Comparison of ENCODE assay signal across 15 mouse cellular contexts in the genomic region with DNA sequence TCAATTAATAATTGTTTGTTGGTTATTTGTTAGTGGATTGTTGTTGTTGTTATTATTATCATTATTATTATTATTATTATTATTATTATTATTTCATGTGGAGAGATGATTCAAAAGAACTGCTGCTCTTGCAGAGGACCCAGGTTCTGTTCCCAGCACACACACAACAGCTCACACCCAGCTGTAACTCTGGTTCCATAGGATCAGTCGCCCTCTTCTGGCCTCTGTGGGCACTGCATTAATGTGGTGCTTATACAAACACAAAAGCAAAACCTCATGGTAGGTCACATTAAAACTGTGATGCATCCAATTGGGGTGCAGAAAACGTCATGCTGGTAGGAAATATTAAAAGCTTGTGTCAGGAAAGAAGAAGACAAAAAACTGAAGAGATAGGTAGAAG. TPM values are rescaled to one million over a fixed set of nuclear protein-coding genes. Genes with fewer than 3 reads are reported as not detected.
A peak's percentile ranks its signal among the peaks of the same experiment; 100 is the strongest.
DNase-seq lines count a peak whose midpoint lies in the region; ATAC-seq and TF ChIP-seq lines count a peak whose summit lies in the region.
"Had no signal": no experiment of that assay in that cellular context is flagged by ENCODE, and none has a peak within 500 bp of the region (broad histone marks: within the 10 kb centered on the region; RNA-seq: fewer than 3 reads in every experiment).

No protein-coding gene starts in this region.

- no peak overlapping the region for H3K4me3 ChIP-seq in kidney, adult 2 months (ENCODE audit: insufficient read depth, low read depth, low read length)
- no peak overlapping the region for H3K4me3 ChIP-seq in kidney, embryonic 15.5 days (replicated peaks)
- no peak overlapping the region for H3K4me3 ChIP-seq in heart, embryonic 10.5 days
- H3K4me3 ChIP-seq: heart, embryonic 12.5 days; lung, embryonic 15.5 days; myocyte had no signal

- TF ChIP-seq CTCF in kidney, adult 2 months (conservative IDR thresholded peaks at IDR 0.05; ENCODE audit: insufficient read depth, insufficient read length, low read depth, low read length) = 0 out of 2 replicates have a peak, but pooled peaks have one; percentile 9

- no peaks in the 10 kb centered on the region for H3K27me3 ChIP-seq in kidney, adult 2 months (replicated peaks; ENCODE audit: control insufficient read depth, insufficient read depth, low read length)
- no peaks in the 10 kb centered on the region for H3K27me3 ChIP-seq in kidney, embryonic 15.5 days
- no peaks in the 10 kb centered on the region for H3K27me3 ChIP-seq in heart, embryonic 10.5 days (ENCODE audit: insufficient read depth, poor library complexity, severe bottlenecking)
- H3K27me3 ChIP-seq: heart, embryonic 12.5 days; lung, embryonic 15.5 days had no signal

- 47% methylated on average over 2 of the region's 2 CpGs for WGBS in kidney, adult 2 months
- WGBS in kidney, embryonic 15.5 days = 49% methylated on average over 2 of the region's 2 CpGs
- 42% methylated on average over 2 of the region's 2 CpGs for WGBS in heart, embryonic 10.5 days

- no peaks in the 10 kb centered on the region for H3K36me3 ChIP-seq in kidney, adult 2 months (ENCODE audit: control insufficient read depth, insufficient read depth, low read length)
- no peaks in the 10 kb centered on the region for H3K36me3 ChIP-seq in kidney, embryonic 15.5 days
- H3K36me3 ChIP-seq in heart, embryonic 10.5 days = no peaks in the 10 kb centered on the region
- H3K36me3 ChIP-seq: heart, embryonic 12.5 days; lung, embryonic 15.5 days had no signal

- H3K4me1 ChIP-seq in kidney, adult 2 months (ENCODE audit: control insufficient read depth, insufficient read depth, low read length) = no peaks in the 10 kb centered on the region
- H3K4me1 ChIP-seq in kidney, embryonic 15.5 days = no peaks in the 10 kb centered on the region
- no peaks in the 10 kb centered on the region for H3K4me1 ChIP-seq in heart, embryonic 10.5 days
- H3K4me1 ChIP-seq: heart, embryonic 12.5 days; lung, embryonic 15.5 days had no signal

- DNase-seq in kidney, adult 2 months = no peak
- peak; percentile 8 for DNase-seq in CD4-positive helper T cell, adult 2 months (ENCODE audit: low read depth, low spot score)
- DNase-seq in R1 (ENCODE audit: low read depth, low spot score) = peak; percentile 71
- no peak for DNase-seq in frontal cortex, postnatal 36 days (ENCODE audit: low spot score in 2 of 2)
- DNase-seq in urinary bladder, postnatal 36 days (ENCODE audit: low spot score in 2 of 2) = no peak
- DNase-seq in heart, embryonic 10.5 days (ENCODE audit: low spot score) = no peak
- DNase-seq: kidney, adult 9 months had no signal

- no peak for ATAC-seq in kidney, embryonic 15.5 days (replicated peaks; ENCODE audit: low FRiP score)
- ATAC-seq in megakaryocyte progenitor cell, adult 5-6 weeks (replicated peaks; ENCODE audit: poor library complexity) = peak; percentile 54; the same call in 1 of the 2 replicates

- peaks cover 3% of the 10 kb centered on the region; the same call in 1 of the 2 replicates for H3K9me3 ChIP-seq in kidney, embryonic 15.5 days (replicated peaks)
- peaks cover 5% of the 10 kb centered on the region for H3K9me3 ChIP-seq in heart, embryonic 10.5 days
- H3K9me3 ChIP-seq: lung, embryonic 15.5 days had no signal

- no peak overlapping the region for H3K27ac ChIP-seq in kidney, adult 2 months (ENCODE audit: insufficient read depth, low read depth, low read length)
- H3K27ac ChIP-seq in kidney, embryonic 15.5 days = no peak overlapping the region
- H3K27ac ChIP-seq in heart, embryonic 10.5 days = no peak overlapping the region
- H3K27ac ChIP-seq: lung, embryonic 15.5 days had no signal

- H3K4me2 ChIP-seq in kidney, embryonic 15.5 days = no peak overlapping the region
- H3K4me2 ChIP-seq: heart, embryonic 12.5 days; lung, embryonic 15.5 days had no signal

- TF ChIP-seq POLR2A in kidney, adult 2 months (IDR thresholded peaks at IDR 0.05; ENCODE audit: low read depth, low read length) = no peak

- no peak overlapping the region for H3K9ac ChIP-seq in kidney, embryonic 15.5 days
- H3K9ac ChIP-seq: heart, embryonic 12.5 days; lung, embryonic 15.5 days had no signal

RNA-seq across cellular contexts. Expression of a gene that starts 12.4 kb away (rescaled TPM):
- not detected in 2 replicates for polyA plus RNA-seq in kidney, adult 2 months (2012; rRNA removed)
- polyA plus RNA-seq in kidney, embryonic 15.5 days (2015; fragmentation: Nextera tagmentation; extraction: Ambion mirVana) = not detected in 2 replicates
- total RNA-seq in megakaryocyte progenitor cell, adult 5-6 weeks (2015) = not detected in 2 replicates
- not detected in 2 replicates for total RNA-seq in megakaryocyte progenitor cell, adult 5-6 weeks (2017)
- polyA plus RNA-seq in heart, embryonic 10.5 days (2016; fragmentation: Nextera tagmentation; extraction: Ambion mirVana) = not detected in 2 replicates
- total RNA-seq: left cerebral cortex, adult 18-20 months had no signal
- polyA plus RNA-seq: cortical plate, adult 2 months; frontal cortex, adult 2 months; heart, embryonic 12.5 days; lung, embryonic 15.5 days; myocyte had no signal

RNA-seq across cellular contexts. Expression of a gene that starts 22.6 kb away (rescaled TPM):
- polyA plus RNA-seq in kidney, adult 2 months (2012; rRNA removed) = not detected in 2 replicates
- not detected in 2 replicates for polyA plus RNA-seq in kidney, embryonic 15.5 days (2015; fragmentation: Nextera tagmentation; extraction: Ambion mirVana)
- not detected in 2 replicates for total RNA-seq in megakaryocyte progenitor cell, adult 5-6 weeks (2015)
- total RNA-seq in megakaryocyte progenitor cell, adult 5-6 weeks (2017) = not detected in 2 replicates
- not detected in 2 replicates for polyA plus RNA-seq in heart, embryonic 10.5 days (2016; fragmentation: Nextera tagmentation; extraction: Ambion mirVana)
- total RNA-seq: left cerebral cortex, adult 18-20 months had no signal
- polyA plus RNA-seq: cortical plate, adult 2 months; frontal cortex, adult 2 months; heart, embryonic 12.5 days; lung, embryonic 15.5 days; myocyte had no signal

RNA-seq across cellular contexts. Expression of a gene that starts 37.2 kb away (rescaled TPM):
- 1.7 and 2.1 TPM in 2 replicates for polyA plus RNA-seq in kidney, adult 2 months (2012; rRNA removed)
- 0.38 TPM in 1 of 2 replicates, not detected in the other for polyA plus RNA-seq in kidney, embryonic 15.5 days (2015; fragmentation: Nextera tagmentation; extraction: Ambion mirVana)
- 0.51 and 0.79 TPM in 2 replicates for total RNA-seq in megakaryocyte progenitor cell, adult 5-6 weeks (2015)
- total RNA-seq in megakaryocyte progenitor cell, adult 5-6 weeks (2017) = not detected in 2 replicates
- not detected in 2 replicates for polyA plus RNA-seq in heart, embryonic 10.5 days (2016; fragmentation: Nextera tagmentation; extraction: Ambion mirVana)
- polyA plus RNA-seq: heart, embryonic 12.5 days; lung, embryonic 15.5 days; myocyte had no signal

Comparison
In these comparisons a context has a peak if more than half of its experiments do, and no peak if none do; other contexts are left out.
1. DNase-seq: peak in CD4-positive helper T cell, adult 2 months (single experiment) and R1 (single experiment); none in kidney, adult 2 months (single experiment), frontal cortex, postnatal 36 days (0 of 2), urinary bladder, postnatal 36 days (0 of 2) and heart, embryonic 10.5 days (single experiment).